Mouse (Mus musculus) brain, embryonic 14.5 days (tissue): ENCODE measurements around the gene Otub1.

Experiments
- CTCF ChIP-seq: fragments of 200-500 bp; IDR thresholded peaks from 2 replicates; pipeline ENCODE4 v1.5.1; 2012; ENCODE audit warnings: inconsistent platforms, mild to moderate bottlenecking, moderate library complexity, borderline replicate concordance; ENCODE audit not compliant: insufficient read depth, insufficient read length; ENCODE audit errors: extremely low read depth
- POLR2A ChIP-seq: fragments of 200-500 bp; IDR thresholded peaks from 2 replicates; pipeline ENCODE4 v1.6.1; 2012; ENCODE audit warnings: mild to moderate bottlenecking, inconsistent platforms, borderline replicate concordance; ENCODE audit not compliant: poor library complexity, insufficient read depth, insufficient read length, severe bottlenecking; ENCODE audit errors: extremely low read depth

DNA sequence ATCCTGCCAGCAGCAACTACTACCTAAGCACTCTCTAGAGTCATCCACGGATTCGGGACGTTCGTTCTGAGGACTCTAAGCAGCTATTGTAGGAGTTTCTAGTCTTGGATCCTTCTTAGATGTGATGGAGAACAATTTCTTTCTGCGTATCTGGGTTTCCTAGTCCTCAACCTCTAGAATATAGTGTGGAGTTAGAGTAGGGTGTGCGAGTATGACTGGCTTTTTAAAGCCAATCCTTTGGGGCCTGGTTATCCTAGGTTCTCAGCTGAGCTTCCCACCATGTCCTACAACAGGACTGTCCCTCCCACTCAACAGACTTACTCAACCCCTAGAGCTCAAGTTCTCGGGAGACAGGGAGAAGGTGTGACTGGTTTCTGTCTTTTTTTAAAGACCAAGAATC is 790 bp downstream of the Otub1 start:
- TF ChIP-seq CTCF = no peak
- TF ChIP-seq POLR2A = no peak
